ENCODE assay signal across 28 mouse cellular contexts in genomic region chr8:119085022-119085421, GRCm38 (mm10).
DNase-seq lines count a peak whose midpoint lies in the region; ATAC-seq and TF ChIP-seq lines count a peak whose summit lies in the region.
"Had no signal": no experiment of that assay in that cellular context is flagged by ENCODE, and none has a peak within 500 bp of the region (broad histone marks: within the 10 kb centered on the region; RNA-seq: fewer than 3 reads in every experiment).

No protein-coding gene starts in this region.

- peak; percentile 50 for DNase-seq in forebrain, postnatal 0 days
- peak; percentile 15 for DNase-seq in layer of hippocampus, adult 11-12 months (ENCODE audit: low spot score)
- no peak for DNase-seq in layer of hippocampus, adult 9-10 months (ENCODE audit: low spot score)
- DNase-seq in layer of hippocampus, adult 9-11 months, result peak; percentile 28
- no peak for DNase-seq in layer of hippocampus, adult 8-10 months (ENCODE audit: low spot score in 2 of 2)
- peak; percentile 33 for DNase-seq in brain, adult 2 months (ENCODE audit: low read depth, low spot score)
- DNase-seq in gastrocnemius, postnatal 25 days, result no peak
- DNase-seq: adrenal gland, postnatal 10 days; adrenal gland, postnatal 36 days; cerebellum, adult 11-12 months; cerebellum, adult 8-10 months; embryo, embryonic 11 days; gastrocnemius, adult 2 months; gastrocnemius, postnatal 14 days; heart, adult 18-20 months; heart, postnatal 10 days; heart, postnatal 36 days had no signal

- no peaks in the 10 kb centered on the region for H3K9me3 ChIP-seq in forebrain, postnatal 0 days (ENCODE audit: low read length)
- H3K9me3 ChIP-seq in forebrain, embryonic 15.5 days, result no peaks in the 10 kb centered on the region
- H3K9me3 ChIP-seq: embryonic facial prominence, embryonic 10.5 days; embryonic facial prominence, embryonic 13.5 days; forebrain, embryonic 12.5 days; heart, embryonic 12.5 days; heart, embryonic 15.5 days; hindbrain, embryonic 12.5 days had no signal

- peaks cover 3% of the 10 kb centered on the region; the same call in 1 of the 2 replicates for H3K4me1 ChIP-seq in forebrain, postnatal 0 days (ENCODE audit: insufficient read depth)
- H3K4me1 ChIP-seq in forebrain, embryonic 15.5 days, result peaks cover 3% of the 10 kb centered on the region; the same call in 1 of the 2 replicates
- H3K4me1 ChIP-seq: embryonic facial prominence, embryonic 10.5 days; embryonic facial prominence, embryonic 13.5 days; forebrain, embryonic 12.5 days; heart, embryonic 12.5 days; heart, embryonic 15.5 days; hindbrain, embryonic 12.5 days had no signal

- peak; percentile 20; the same call in 1 of the 2 replicates for ATAC-seq in forebrain, postnatal 0 days
- ATAC-seq in forebrain, embryonic 15.5 days (replicated peaks), result no peak
- ATAC-seq: forebrain, embryonic 16.5 days; hindbrain, embryonic 16.5 days; inflammation-experienced regulatory T-cells, adult 6 months had no signal

- H3K9ac ChIP-seq in forebrain, postnatal 0 days, result no peak overlapping the region
- H3K9ac ChIP-seq in forebrain, embryonic 15.5 days (replicated peaks), result no peak overlapping the region
- H3K9ac ChIP-seq: embryonic facial prominence, embryonic 13.5 days; forebrain, embryonic 12.5 days; heart, embryonic 12.5 days; heart, embryonic 15.5 days; hindbrain, embryonic 12.5 days had no signal

- TF ChIP-seq CTCF in forebrain, postnatal 0 days (IDR thresholded peaks at IDR 0.05; ENCODE audit: low read depth), result no peak

- WGBS in forebrain, postnatal 0 days, result 60% methylated on average over 8 of the region's 8 CpGs
- WGBS in forebrain, embryonic 15.5 days, result 76% methylated on average over 8 of the region's 8 CpGs

- H3K27ac ChIP-seq in forebrain, postnatal 0 days (ENCODE audit: low read depth, low read length), result no peak overlapping the region
- H3K27ac ChIP-seq in forebrain, embryonic 15.5 days (replicated peaks), result no peak overlapping the region; the same call in 1 of the 2 replicates
- H3K27ac ChIP-seq: embryonic facial prominence, embryonic 10.5 days; embryonic facial prominence, embryonic 13.5 days; forebrain, embryonic 12.5 days; gastrocnemius, adult 2 months; heart, embryonic 15.5 days; hindbrain, embryonic 12.5 days had no signal

- H3K27me3 ChIP-seq in forebrain, postnatal 0 days (ENCODE audit: insufficient read depth, low read length), result no peaks in the 10 kb centered on the region
- no peaks in the 10 kb centered on the region for H3K27me3 ChIP-seq in forebrain, embryonic 15.5 days
- H3K27me3 ChIP-seq: embryonic facial prominence, embryonic 13.5 days; heart, embryonic 12.5 days; heart, embryonic 15.5 days; hindbrain, embryonic 12.5 days had no signal

- H3K36me3 ChIP-seq in forebrain, postnatal 0 days (ENCODE audit: insufficient read depth), result no peaks in the 10 kb centered on the region
- H3K36me3 ChIP-seq in forebrain, embryonic 15.5 days, result no peaks in the 10 kb centered on the region
- H3K36me3 ChIP-seq: embryonic facial prominence, embryonic 10.5 days; embryonic facial prominence, embryonic 13.5 days; forebrain, embryonic 12.5 days; heart, embryonic 12.5 days; heart, embryonic 15.5 days; hindbrain, embryonic 12.5 days had no signal

- H3K4me2 ChIP-seq in forebrain, postnatal 0 days (ENCODE audit: low read depth), result no peak overlapping the region
- H3K4me2 ChIP-seq in forebrain, embryonic 15.5 days (replicated peaks), result no peak overlapping the region
- H3K4me2 ChIP-seq: embryonic facial prominence, embryonic 13.5 days; forebrain, embryonic 12.5 days; heart, embryonic 12.5 days; heart, embryonic 15.5 days; hindbrain, embryonic 12.5 days had no signal

- H3K4me3 ChIP-seq in forebrain, postnatal 0 days (ENCODE audit: low read depth, low read length), result no peak overlapping the region
- H3K4me3 ChIP-seq in forebrain, embryonic 15.5 days, result no peak overlapping the region
- H3K4me3 ChIP-seq: embryonic facial prominence, embryonic 10.5 days; embryonic facial prominence, embryonic 13.5 days; erythroblast, embryonic 14.5 days; forebrain, embryonic 12.5 days; gastrocnemius, adult 2 months; heart, embryonic 12.5 days; heart, embryonic 15.5 days; hindbrain, embryonic 12.5 days had no signal

Comparison
In these comparisons a context has a peak if more than half of its experiments do, and no peak if none do; other contexts are left out.
1. DNase-seq: peak in forebrain, postnatal 0 days (single experiment), layer of hippocampus, adult 11-12 months (single experiment), layer of hippocampus, adult 9-11 months (single experiment) and brain, adult 2 months (single experiment); none in layer of hippocampus, adult 9-10 months (single experiment), layer of hippocampus, adult 8-10 months (0 of 2) and gastrocnemius, postnatal 25 days (single experiment).